Mouse (Mus musculus) kidney, embryonic 16.5 days (tissue): ENCODE data around the gene Sult6b2. TPM values are rescaled to one million over a fixed set of nuclear protein-coding genes. Genes with fewer than 3 reads are reported as not detected.

Source experiments
- ATAC-seq: fragments of 200-750 bp; cut with Nextera tagmentation; 2 replicates; pipeline ENCODE4 v1.8.0; 2017; ENCODE audit warnings: moderate TSS enrichment; ENCODE audit not compliant: low FRiP score, low TSS enrichment
- H3K27ac ChIP-seq: fragments of 300-500 bp; sonication (generic); 2 replicates; pipeline ENCODE4 v1.5.1; 2014; ENCODE audit warnings: low read length
- H3K27me3 ChIP-seq: fragments of 300-500 bp; sonication (generic); 2 replicates; pipeline ENCODE4 v1.6.1; 2014; ENCODE audit warnings: low read length, control low read depth, mixed read lengths; ENCODE audit not compliant: insufficient read depth
- H3K36me3 ChIP-seq: fragments of 300-500 bp; sonication (generic); 2 replicates; pipeline ENCODE4 v1.6.1; 2014; ENCODE audit warnings: low read length, control low read depth, mixed read lengths; ENCODE audit not compliant: insufficient read depth
- H3K4me1 ChIP-seq: fragments of 300-500 bp; sonication (generic); 2 replicates; pipeline ENCODE4 v1.6.1; 2014; ENCODE audit warnings: low read length, control low read depth, mixed read lengths; ENCODE audit not compliant: insufficient read depth
- H3K4me2 ChIP-seq: fragments of 300-500 bp; sonication (generic); replicated peaks from 2 replicates; pipeline ENCODE4 v1.6.1; 2014; ENCODE audit warnings: low read depth, low read length
- H3K4me3 ChIP-seq: fragments of 300-500 bp; sonication (generic); 2 replicates; pipeline ENCODE4 v1.5.1; 2014; ENCODE audit warnings: mild to moderate bottlenecking, low read length
- H3K9ac ChIP-seq: fragments of 300-500 bp; sonication (generic); replicated peaks from 2 replicates; pipeline ENCODE4 v1.6.1; 2014; ENCODE audit warnings: low read length
- H3K9me3 ChIP-seq: fragments of 300-500 bp; sonication (generic); 2 replicates; pipeline ENCODE4 v1.6.1; 2016; ENCODE audit warnings: low read length, control low read depth
- WGBS: fragments of 180-500 bp; shearing (Covaris S2); extraction: QIAGEN DNeasy Blood & Tissue Kit; methylation state at CpG from one replicate; pipeline ENCODE4 v1.1.7; 2014; 5-methylcytosine and 5-hydroxymethylcytosine counted together
- polyA plus RNA-seq: library from polyadenylated mRNA; unstranded; fragments of >200 nt; fragmentation: Nextera tagmentation; extraction: Ambion mirVana; gene quantifications from 2 replicates; pipeline ENCODE4 v1.2.1, GENCODE M21; 2015

The Sult6b2 gene
- polyA plus RNA-seq, 1 experiment from 2014 or later: not detected

DNA sequence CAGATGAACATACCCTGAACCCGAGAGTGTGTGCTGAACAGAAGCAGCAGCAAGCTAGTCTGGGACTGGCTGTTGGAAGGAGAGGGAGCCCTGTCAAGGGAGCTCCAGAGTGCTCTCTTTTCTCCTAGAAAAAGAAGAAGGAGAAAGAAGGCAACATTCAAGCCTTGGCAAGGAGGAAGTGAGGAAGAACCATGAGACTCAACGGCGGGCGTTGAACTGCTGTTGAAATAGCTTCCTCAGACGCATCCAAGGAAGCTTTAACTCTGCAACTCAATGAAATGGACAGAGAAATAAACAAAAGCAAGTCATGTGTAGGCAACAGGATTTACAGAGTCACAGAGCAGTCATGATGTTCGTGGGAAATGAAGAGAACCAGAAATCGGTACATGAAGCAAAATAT lies 57.5 kb downstream of the Sult6b2 start:
- Histone ChIP-seq H3K9ac (no peak overlapping the region), H3K4me1 (no peaks in the 10 kb centered on the region), H3K9me3 (peaks cover 4% of the 10 kb centered on the region; the same call in 1 of the 2 replicates), H3K27ac (no peak overlapping the region), H3K4me3 (no peak overlapping the region), H3K4me2 (no peak overlapping the region), H3K36me3 (no peaks in the 10 kb centered on the region), H3K27me3 (no peaks in the 10 kb centered on the region)
- no peak for ATAC-seq
- 69% methylated on average over 7 of the region's 7 CpGs for WGBS

DNA sequence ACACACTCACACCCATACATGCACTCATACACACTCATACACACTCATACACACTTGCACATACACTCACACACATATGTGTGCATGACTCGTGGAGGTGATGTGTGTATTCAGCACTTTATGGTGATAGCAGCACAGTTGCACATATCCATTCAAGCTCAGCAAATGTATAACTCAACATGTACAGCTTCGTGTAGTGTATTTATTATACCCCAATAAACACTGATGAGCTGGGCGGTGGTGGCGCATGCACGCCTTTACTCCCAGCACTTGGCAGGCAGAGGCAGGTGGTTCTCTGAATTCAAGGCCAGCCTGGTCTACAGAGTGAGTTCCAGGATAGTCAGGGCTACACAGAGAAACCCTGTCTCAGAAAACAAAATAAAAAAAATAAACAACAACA lies 58.8 kb downstream of the Sult6b2 start:
- Histone ChIP-seq H3K27me3 (no peaks in the 10 kb centered on the region), H3K27ac (no peak overlapping the region), H3K4me1 (no peaks in the 10 kb centered on the region), H3K9ac (no peak overlapping the region), H3K36me3 (no peaks in the 10 kb centered on the region), H3K4me2 (no peak overlapping the region), H3K4me3 (no peak overlapping the region), H3K9me3 (peaks cover 4% of the 10 kb centered on the region; the same call in 1 of the 2 replicates)
- ATAC-seq: no peak
- WGBS: 92% methylated on average over 5 of the region's 5 CpGs

DNA sequence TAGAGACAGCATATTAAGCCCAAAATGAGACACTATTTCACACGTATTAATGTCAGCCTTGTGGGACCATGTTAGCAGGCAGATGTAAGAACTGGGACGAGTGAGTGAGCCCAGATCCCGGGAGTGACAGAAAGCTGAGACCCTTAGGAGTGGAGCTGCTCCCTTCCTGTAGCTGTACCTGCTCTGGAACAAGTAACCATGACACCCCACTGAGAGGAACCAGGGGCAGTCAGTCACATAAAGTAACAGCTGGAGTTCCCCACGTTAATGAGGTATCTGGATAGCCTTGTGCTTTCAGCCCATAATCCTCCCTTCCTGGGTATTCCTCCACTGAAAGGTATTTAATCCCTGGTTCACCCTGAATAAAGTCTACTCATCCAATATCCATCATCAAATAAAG lies 61.1 kb downstream of the Sult6b2 start:
- no peaks in the 10 kb centered on the region for H3K36me3 ChIP-seq
- no peak overlapping the region for H3K4me2 ChIP-seq
- H3K27ac ChIP-seq: no peak overlapping the region
- H3K27me3 ChIP-seq: no peaks in the 10 kb centered on the region
- H3K4me3 ChIP-seq: no peak overlapping the region
- H3K9me3 ChIP-seq: peaks cover 4% of the 10 kb centered on the region; the same call in 1 of the 2 replicates
- no peaks in the 10 kb centered on the region for H3K4me1 ChIP-seq
- 51% methylated on average over 4 of the region's 4 CpGs for WGBS
- ATAC-seq: no peak
- no peak overlapping the region for H3K9ac ChIP-seq

DNA sequence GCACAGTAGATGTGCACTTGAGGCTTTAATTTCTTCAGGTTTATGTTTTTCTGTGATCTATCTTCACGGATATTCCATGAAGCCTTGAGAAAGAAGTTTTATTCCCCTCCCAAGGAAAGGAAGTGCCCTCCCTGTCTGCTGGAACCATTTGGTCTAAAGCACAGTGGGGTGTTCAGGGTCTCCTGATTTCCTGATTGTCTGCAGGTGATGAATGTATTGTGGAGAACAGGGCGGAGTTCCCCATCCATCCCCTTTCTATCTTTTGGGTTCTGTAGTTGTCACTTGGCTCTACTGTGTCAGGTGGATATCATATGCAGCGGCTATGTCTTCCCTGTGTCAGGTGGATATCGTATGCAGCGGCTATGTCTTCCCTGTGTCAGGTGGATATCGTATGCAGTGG lies 62.5 kb downstream of the Sult6b2 start:
- Histone ChIP-seq H3K9ac (no peak overlapping the region), H3K27me3 (no peaks in the 10 kb centered on the region), H3K36me3 (no peaks in the 10 kb centered on the region), H3K4me3 (no peak overlapping the region), H3K9me3 (peaks cover 4% of the 10 kb centered on the region; the same call in 1 of the 2 replicates), H3K27ac (no peak overlapping the region), H3K4me2 (no peak overlapping the region), H3K4me1 (no peaks in the 10 kb centered on the region)
- ATAC-seq: no peak
- WGBS: 83% methylated on average over 6 of the region's 6 CpGs

DNA sequence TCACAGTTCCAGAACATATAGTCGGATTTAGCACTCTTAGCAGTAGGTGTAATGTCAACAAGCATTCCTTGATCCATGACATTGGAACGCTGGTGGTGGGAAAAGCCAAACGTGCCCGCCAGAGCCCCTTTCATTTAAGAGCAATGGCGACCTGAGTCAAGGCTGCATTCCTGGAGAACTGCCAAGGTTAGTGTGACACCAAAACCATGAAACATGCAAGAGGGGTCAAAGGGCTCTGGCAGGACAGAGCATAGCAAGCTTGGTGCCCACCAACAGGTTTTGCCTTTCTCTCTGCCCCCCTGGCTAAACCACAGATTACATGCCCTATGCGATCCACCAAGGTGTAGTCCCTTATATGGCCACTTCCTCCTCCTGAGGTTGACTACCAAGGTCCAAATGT lies 65.7 kb downstream of the Sult6b2 start:
- no peak for ATAC-seq
- 71% methylated on average over 6 of the region's 6 CpGs for WGBS
- H3K9me3 ChIP-seq: no peaks in the 10 kb centered on the region

DNA sequence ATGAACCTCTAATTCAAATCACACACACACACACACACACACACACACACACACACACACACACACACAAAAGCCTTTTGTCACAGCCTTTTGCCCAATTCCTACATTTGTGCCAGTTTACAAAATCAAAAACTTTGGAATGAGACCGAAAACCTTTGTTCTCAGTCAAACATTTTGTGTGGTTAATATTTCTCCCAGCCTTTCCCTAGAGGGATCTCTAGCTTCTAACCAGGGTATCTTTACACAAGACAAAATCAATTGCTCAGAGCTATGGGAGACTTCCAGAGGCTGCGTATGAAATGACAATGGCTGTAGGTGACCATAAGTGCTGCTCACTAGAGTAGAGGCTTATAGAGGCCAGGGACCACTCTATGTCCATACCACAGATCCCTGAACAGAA lies 66.1 kb downstream of the Sult6b2 start:
- no peak overlapping the region for H3K4me3 ChIP-seq
- WGBS: 90% methylated on average over 2 of the region's 2 CpGs
- no peaks in the 10 kb centered on the region for H3K4me1 ChIP-seq
- H3K27ac ChIP-seq: no peak overlapping the region
- no peaks in the 10 kb centered on the region for H3K36me3 ChIP-seq
- no peak overlapping the region for H3K9ac ChIP-seq
- no peak for ATAC-seq
- no peaks in the 10 kb centered on the region for H3K27me3 ChIP-seq
- H3K9me3 ChIP-seq: no peaks in the 10 kb centered on the region
- H3K4me2 ChIP-seq: no peak overlapping the region

More for the DNA sequence above, 65.7 kb downstream of the Sult6b2 start:
- H3K27me3 ChIP-seq: no peaks in the 10 kb centered on the region
- H3K4me2 ChIP-seq: no peak overlapping the region
- no peak overlapping the region for H3K27ac ChIP-seq
- H3K36me3 ChIP-seq: no peaks in the 10 kb centered on the region
- H3K4me3 ChIP-seq: no peak overlapping the region
- H3K9ac ChIP-seq: no peak overlapping the region
- no peaks in the 10 kb centered on the region for H3K4me1 ChIP-seq

DNA sequence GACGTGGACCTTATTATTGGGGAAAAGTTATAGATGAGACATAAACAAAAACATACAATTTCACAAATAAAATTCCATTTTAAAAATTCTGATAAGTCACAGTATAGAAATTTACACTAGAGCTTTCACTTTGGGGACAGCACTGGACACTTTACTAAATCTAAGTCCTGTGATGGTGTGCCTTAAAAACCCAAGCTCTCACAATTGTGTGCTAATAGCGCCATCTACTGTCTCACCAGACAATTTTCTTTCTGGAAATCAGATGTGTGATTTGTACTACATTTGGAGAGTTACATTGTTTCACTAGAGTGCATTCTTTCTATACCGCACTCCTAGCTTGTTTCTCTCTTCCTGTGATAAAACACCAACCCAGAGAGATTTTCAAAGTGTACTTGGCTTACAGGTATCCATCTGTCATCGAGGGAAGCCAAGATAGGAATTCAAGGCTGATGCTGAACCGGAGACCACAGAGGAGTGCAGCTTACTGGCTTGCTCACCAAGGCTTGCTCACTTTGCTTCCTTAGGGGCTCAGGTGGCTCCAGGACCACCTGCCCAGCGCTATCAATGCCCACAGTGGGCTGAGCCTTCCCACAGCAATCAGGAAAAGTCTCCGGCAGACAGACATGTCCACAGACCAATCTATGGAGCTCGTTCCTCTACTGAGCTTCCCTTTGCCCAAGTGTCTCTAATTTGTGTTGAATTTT lies 68.8 kb downstream of the Sult6b2 start:
- no peaks in the 10 kb centered on the region for H3K36me3 ChIP-seq
- no peaks in the 10 kb centered on the region for H3K9me3 ChIP-seq
- H3K27ac ChIP-seq: no peak overlapping the region
- no peak overlapping the region for H3K4me3 ChIP-seq
- WGBS: 49% methylated on average over 8 of the region's 8 CpGs
- H3K4me1 ChIP-seq: no peaks in the 10 kb centered on the region
- no peaks in the 10 kb centered on the region for H3K27me3 ChIP-seq
- no peak overlapping the region for H3K4me2 ChIP-seq
- no peak overlapping the region for H3K9ac ChIP-seq
- 0 out of 2 replicates have a peak, but pooled peaks have one; percentile 25 for ATAC-seq

Other genes with a start within 250 kb of the Sult6b2 start
- 25.2 and 29.4 TPM in 2 replicates for gene Kcnj8, start 232.9 kb downstream of the Sult6b2 start, polyA plus RNA-seq
- 6.3 and 7.3 TPM in 2 replicates for gene Abcc9, start 102.2 kb downstream of the Sult6b2 start, polyA plus RNA-seq
- gene Cmas, start 47.8 kb downstream of the Sult6b2 start, polyA plus RNA-seq: 67.2 and 72.8 TPM in 2 replicates
- gene St8sia1, start 159.9 kb upstream of the Sult6b2 start, polyA plus RNA-seq: 4.2 and 4.5 TPM in 2 replicates